Mouse (Mus musculus) liver, embryonic 16.5 days (tissue): ENCODE results near the gene Ppa1. TPM values are rescaled to one million over a fixed set of nuclear protein-coding genes. Genes with fewer than 3 reads are reported as not detected.
"Not testable (repeated sequence)": the region's sequence is repeated elsewhere in the genome, so short reads cannot be mapped to it uniquely, and the experiment has no call there.

Source experiments
- ATAC-seq: fragments of 200-750 bp; cut with Nextera tagmentation; 2 replicates; pipeline ENCODE4 v1.8.0; 2017; ENCODE audit warnings: low read depth, mild to moderate bottlenecking, moderate number of reproducible peaks, moderate library complexity
- H3K27ac ChIP-seq: fragments of 300-500 bp; sonication (generic); 2 replicates; pipeline ENCODE4 v1.5.1; 2014; ENCODE audit warnings: mild to moderate bottlenecking, low read length
- H3K27me3 ChIP-seq: fragments of 300-500 bp; sonication (generic); 2 replicates; pipeline ENCODE4 v1.6.1; 2014; ENCODE audit warnings: low read depth, low read length, mixed read lengths; ENCODE audit not compliant: control insufficient read depth, insufficient read depth
- H3K36me3 ChIP-seq: fragments of 300-500 bp; sonication (generic); 2 replicates; pipeline ENCODE4 v1.6.1; 2014; ENCODE audit warnings: mild to moderate bottlenecking; ENCODE audit not compliant: control insufficient read depth, insufficient read depth
- H3K4me1 ChIP-seq: fragments of 300-500 bp; sonication (generic); 2 replicates; pipeline ENCODE4 v1.6.1; 2014; ENCODE audit warnings: low read depth, low read length, mixed read lengths; ENCODE audit not compliant: control insufficient read depth
- H3K4me2 ChIP-seq: fragments of 300-500 bp; sonication (generic); 2 replicates; pipeline ENCODE4 v1.6.1; 2014; ENCODE audit warnings: low read depth, low read length, mixed read lengths
- H3K4me3 ChIP-seq: fragments of 300-500 bp; sonication (generic); 2 replicates; pipeline ENCODE4 v1.5.1; 2014; ENCODE audit warnings: low read depth, mild to moderate bottlenecking, low read length
- H3K9ac ChIP-seq: fragments of 300-500 bp; sonication (generic); 2 replicates; pipeline ENCODE4 v1.6.1; 2014; ENCODE audit warnings: low read depth, low read length
- H3K9me3 ChIP-seq: fragments of 300-500 bp; sonication (generic); replicated peaks from 2 replicates; pipeline ENCODE4 v1.6.1; 2016; ENCODE audit warnings: low read length; ENCODE audit not compliant: control insufficient read depth
- WGBS: fragments of 180-500 bp; shearing (Covaris S2); extraction: QIAGEN DNeasy Blood & Tissue Kit; methylation state at CpG from one replicate; pipeline ENCODE4 v1.1.7; 2014; ENCODE audit not compliant: insufficient replicate concordance; 5-methylcytosine and 5-hydroxymethylcytosine counted together
- polyA plus RNA-seq: library from polyadenylated mRNA; unstranded; fragments of >200 nt; fragmentation: Nextera tagmentation; extraction: Ambion mirVana; gene quantifications from 2 replicates; pipeline ENCODE4 v1.2.1, GENCODE M21; 2015

The Ppa1 gene
- 84.5 and 88.1 TPM in 2 replicates for polyA plus RNA-seq

DNA sequence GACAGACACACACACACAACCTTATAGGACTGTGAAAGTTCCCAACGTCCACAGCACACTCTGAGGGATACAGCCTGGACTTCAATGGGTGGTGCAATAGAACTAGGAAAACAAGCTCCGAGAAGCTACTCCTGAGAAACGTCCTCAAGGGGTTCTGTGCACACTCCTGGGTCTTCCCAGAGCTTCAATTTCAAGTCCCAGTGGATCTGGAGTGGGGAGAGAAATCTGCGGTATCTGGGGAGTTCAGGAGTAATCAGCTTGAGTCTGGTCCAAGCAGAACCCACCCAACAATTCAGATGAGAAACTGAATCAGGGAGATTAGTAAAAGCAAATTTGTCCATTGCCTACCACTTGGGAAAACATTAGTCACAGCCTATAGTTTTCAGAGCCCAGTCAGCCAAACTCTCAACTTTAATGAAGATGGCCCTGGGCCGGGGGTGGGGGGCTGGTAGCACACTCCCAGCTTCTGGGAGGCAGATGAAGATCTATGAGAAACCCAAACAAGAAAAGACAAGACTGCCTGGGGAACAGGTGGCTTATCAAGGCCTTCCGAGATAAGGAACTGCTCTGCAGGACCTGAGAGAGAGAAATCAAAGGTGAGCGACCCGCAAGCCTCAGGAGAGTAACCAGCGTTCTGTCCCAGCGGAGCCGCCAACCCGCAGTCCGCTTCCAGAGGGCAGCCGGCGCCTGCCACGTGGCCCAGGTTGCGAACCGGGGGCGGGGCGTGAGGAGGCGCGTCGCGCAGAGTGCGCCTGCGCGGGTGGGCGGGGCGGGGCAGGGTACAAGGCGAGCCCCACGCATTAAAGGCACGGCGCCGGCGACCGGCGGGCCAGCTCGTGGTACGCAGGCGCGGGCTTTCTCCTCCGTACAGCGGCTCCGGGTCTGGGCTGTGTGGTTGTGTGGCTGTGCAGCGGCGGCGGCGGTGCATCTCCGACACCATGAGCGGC lies at the start of gene Ppa1:
Gene Ppa1 (plus strand): TSS at position 763 of the 947 bp plus-strand sequence.
- peak within 1 kb of the TSS; percentile 90 for H3K9ac ChIP-seq
- peaks cover 19% of the 10 kb centered on the region for H3K4me1 ChIP-seq
- no peaks in the 10 kb centered on the region for H3K9me3 ChIP-seq
- no peaks in the 10 kb centered on the region for H3K36me3 ChIP-seq
- 3% methylated on average over 36 of the region's 50 CpGs for WGBS
- no peaks in the 10 kb centered on the region for H3K27me3 ChIP-seq
- H3K4me2 ChIP-seq = peak within 1 kb of the TSS; percentile 97
- peak; percentile 95 for ATAC-seq
- peak within 1 kb of the TSS; percentile 80 for H3K27ac ChIP-seq
- H3K4me3 ChIP-seq = peak within 1 kb of the TSS; percentile 90

DNA sequence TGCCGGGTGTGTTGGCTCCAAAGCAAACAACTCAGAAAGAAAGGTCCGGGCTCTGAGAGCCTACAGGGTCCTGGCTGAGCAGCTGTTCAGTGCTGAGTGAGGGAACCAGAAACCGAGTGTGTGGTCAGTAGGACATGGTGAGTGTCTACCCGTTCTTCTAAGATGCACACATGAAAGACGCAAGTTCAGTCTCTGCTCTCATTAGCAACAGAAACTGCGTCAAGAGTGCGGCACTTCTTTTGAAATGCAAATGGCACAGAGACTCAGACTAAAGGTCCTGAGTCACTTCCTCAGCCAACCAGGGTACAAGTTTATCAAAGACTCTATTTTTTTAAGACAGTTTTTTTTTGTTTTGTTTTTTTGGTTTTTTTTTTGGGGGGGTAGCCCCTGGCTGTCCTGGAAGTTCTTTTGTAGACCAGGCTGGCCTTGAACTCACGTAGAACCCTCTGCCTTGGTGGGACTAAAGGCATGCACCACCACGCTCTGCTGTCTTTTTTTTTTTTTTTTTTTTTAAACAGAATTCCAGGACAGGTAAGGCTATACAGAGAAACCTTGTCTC lies 48.7 kb upstream of the Ppa1 start:
- Histone ChIP-seq H3K27ac (no peak overlapping the region), H3K27me3 (peaks cover 37% of the 10 kb centered on the region), H3K9ac (no peak overlapping the region), H3K9me3 (no peaks in the 10 kb centered on the region), H3K4me1 (peaks cover 3% of the 10 kb centered on the region; the same call in 1 of the 2 replicates), H3K36me3 (no peaks in the 10 kb centered on the region), H3K4me3 (no peak overlapping the region), H3K4me2 (no peak overlapping the region)
- WGBS = 60% methylated on average over 9 of the region's 9 CpGs
- no peak for ATAC-seq

GRCm38 (mm10) chr10:61602283-61603033 lies 45.9 kb upstream of the Ppa1 start:
- H3K4me1 ChIP-seq = peaks cover 3% of the 10 kb centered on the region; the same call in 1 of the 2 replicates
- peak; percentile 60; the same call in 1 of the 2 replicates for ATAC-seq
- WGBS = 9% methylated on average over 14 of the region's 14 CpGs

DNA sequence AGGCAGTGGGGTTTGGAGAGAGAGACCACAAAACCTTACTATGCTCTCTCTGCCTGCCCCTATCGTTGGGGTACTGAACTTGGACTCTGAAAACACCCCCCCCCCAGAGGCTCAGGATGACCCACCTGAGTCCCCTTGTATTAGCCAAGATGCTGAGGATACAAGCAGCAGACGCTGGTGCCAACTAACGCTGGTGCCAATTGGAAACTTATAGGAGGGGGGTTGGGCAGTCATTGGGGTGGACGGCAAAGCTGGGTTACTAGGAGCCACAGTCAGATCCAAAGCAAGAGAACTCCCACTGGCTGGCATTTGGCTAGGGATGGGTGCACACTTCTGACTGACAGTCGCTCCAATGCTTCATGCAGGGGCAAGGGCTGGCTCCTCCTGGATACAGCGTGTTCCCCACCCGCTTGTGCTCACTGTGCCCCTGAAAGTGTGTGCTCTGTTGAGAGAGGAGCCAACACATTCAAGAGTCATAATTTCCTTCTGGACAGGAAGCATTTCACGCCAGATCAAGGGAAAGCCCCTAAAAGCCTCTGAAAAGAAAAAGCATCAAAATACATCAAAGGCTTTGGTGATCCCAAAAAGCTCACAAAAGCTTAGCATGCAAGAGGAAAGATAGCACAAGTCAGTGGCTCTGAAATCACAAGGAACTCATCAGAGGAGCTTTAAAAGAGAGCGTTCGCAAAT lies 43.8 kb upstream of the Ppa1 start:
- ATAC-seq = no peak
- no peaks in the 10 kb centered on the region for H3K9me3 ChIP-seq
- H3K27ac ChIP-seq = no peak overlapping the region
- 55% methylated on average over 10 of the region's 10 CpGs for WGBS
- H3K27me3 ChIP-seq = peaks cover 3% of the 10 kb centered on the region; the same call in 1 of the 2 replicates
- H3K4me2 ChIP-seq = no peak overlapping the region
- H3K4me3 ChIP-seq = no peak overlapping the region
- no peak overlapping the region for H3K9ac ChIP-seq
- H3K36me3 ChIP-seq = no peaks in the 10 kb centered on the region
- H3K4me1 ChIP-seq = peaks cover 3% of the 10 kb centered on the region; the same call in 1 of the 2 replicates

More at GRCm38 (mm10) chr10:61602283-61603033, 45.9 kb upstream of the Ppa1 start:
- H3K27ac ChIP-seq = no peak overlapping the region
- H3K4me2 ChIP-seq = peak overlapping the region; percentile 46
- peaks cover 14% of the 10 kb centered on the region for H3K27me3 ChIP-seq
- H3K9ac ChIP-seq = no peak overlapping the region
- no peak overlapping the region for H3K4me3 ChIP-seq
- no peaks in the 10 kb centered on the region for H3K9me3 ChIP-seq
- H3K36me3 ChIP-seq = no peaks in the 10 kb centered on the region

DNA sequence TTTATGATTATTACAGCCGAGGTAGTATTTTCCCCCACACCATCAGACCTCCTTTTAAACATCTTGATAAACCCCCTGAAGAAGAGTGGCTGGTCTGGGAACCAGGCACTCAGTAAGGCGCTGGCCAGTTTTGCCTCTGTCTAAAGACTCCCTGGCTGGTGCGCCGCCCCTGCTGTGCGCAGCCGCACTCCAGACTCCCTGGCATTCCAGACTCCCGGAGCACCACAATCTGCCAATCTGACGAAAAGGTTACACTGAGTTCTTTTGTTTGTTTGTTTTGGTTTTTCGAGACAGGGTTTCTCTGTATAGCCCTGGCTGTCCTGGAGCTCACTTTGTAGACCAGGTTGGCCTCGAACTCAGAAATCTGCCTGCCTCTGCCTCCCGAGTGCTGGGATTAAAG lies 43.0 kb upstream of the Ppa1 start:
- H3K27me3 ChIP-seq, H3K36me3 ChIP-seq, H3K4me2 ChIP-seq, H3K4me3 ChIP-seq, H3K4me1 ChIP-seq, H3K9ac ChIP-seq, H3K27ac ChIP-seq, ATAC-seq, H3K9me3 ChIP-seq: not testable (repeated sequence)
- 58% methylated on average over 11 of the region's 11 CpGs for WGBS

GRCm38 (mm10) chr10:61605851-61606250 lies 42.5 kb upstream of the Ppa1 start:
- no peak overlapping the region for H3K27ac ChIP-seq
- 4% methylated on average over 8 of the region's 8 CpGs for WGBS

DNA sequence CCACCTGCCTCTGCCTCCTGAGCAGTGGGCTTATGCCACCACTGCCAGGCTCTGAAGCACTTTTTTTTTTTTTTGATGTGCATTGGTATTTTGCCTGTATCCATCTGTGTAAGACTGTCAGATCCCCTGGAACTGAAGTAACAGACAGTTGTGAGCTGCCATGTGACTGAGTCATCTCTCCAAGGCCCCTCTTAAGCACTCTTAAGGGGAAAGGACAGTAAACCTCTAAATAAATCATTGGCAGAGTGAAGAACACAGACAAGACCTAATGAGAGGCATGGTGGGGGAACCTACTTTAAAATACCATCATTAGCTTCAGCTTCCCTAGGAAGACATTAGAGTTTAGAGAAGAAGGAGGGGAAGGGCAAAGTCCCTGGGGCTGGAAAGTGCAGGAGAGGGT lies 40.1 kb upstream of the Ppa1 start:
- Histone ChIP-seq H3K9ac (no peak overlapping the region), H3K4me2 (no peak overlapping the region), H3K9me3 (no peaks in the 10 kb centered on the region), H3K27ac (no peak overlapping the region), H3K27me3 (peaks cover 3% of the 10 kb centered on the region; the same call in 1 of the 2 replicates), H3K4me3 (no peak overlapping the region), H3K4me1 (no peaks in the 10 kb centered on the region), H3K36me3 (no peaks in the 10 kb centered on the region)
- no peak for ATAC-seq

More at GRCm38 (mm10) chr10:61605851-61606250, 42.5 kb upstream of the Ppa1 start:
- Histone ChIP-seq H3K4me3 (no peak overlapping the region), H3K4me2 (no peak overlapping the region), H3K27me3 (peaks cover 3% of the 10 kb centered on the region; the same call in 1 of the 2 replicates), H3K9me3 (no peaks in the 10 kb centered on the region), H3K4me1 (peaks cover 3% of the 10 kb centered on the region; the same call in 1 of the 2 replicates), H3K36me3 (no peaks in the 10 kb centered on the region), H3K9ac (no peak overlapping the region)
- ATAC-seq = no peak

GRCm38 (mm10) chr10:61610650-61611235 lies 37.6 kb upstream of the Ppa1 start:
- Histone ChIP-seq H3K36me3 (no peaks in the 10 kb centered on the region), H3K27ac (no peak overlapping the region), H3K9me3 (no peaks in the 10 kb centered on the region), H3K4me2 (no peak overlapping the region), H3K27me3 (no peaks in the 10 kb centered on the region), H3K9ac (no peak overlapping the region), H3K4me3 (no peak overlapping the region), H3K4me1 (no peaks in the 10 kb centered on the region)
- no peak for ATAC-seq
- 48% methylated on average over 8 of the region's 8 CpGs for WGBS
